Comparison of ENCODE assay signal across 15 mouse cellular contexts in genomic region chr9:98535763-98536162, GRCm38 (mm10). TPM values are rescaled to one million over a fixed set of nuclear protein-coding genes. Genes with fewer than 3 reads are reported as not detected.
DNase-seq lines count a peak whose midpoint lies in the region; ATAC-seq and TF ChIP-seq lines count a peak whose summit lies in the region.
"Had no signal": no experiment of that assay in that cellular context is flagged by ENCODE, and none has a peak within 500 bp of the region (broad histone marks: within the 10 kb centered on the region; RNA-seq: fewer than 3 reads in every experiment).

No protein-coding gene starts in this region.

- H3K4me2 ChIP-seq in forebrain, postnatal 0 days (ENCODE audit: low read depth), result no peak overlapping the region
- no peak overlapping the region for H3K4me2 ChIP-seq in forebrain, embryonic 14.5 days (ENCODE audit: low read length)
- H3K4me2 ChIP-seq in liver, postnatal 0 days (ENCODE audit: low read depth, low read length), result no peak overlapping the region
- H3K4me2 ChIP-seq in liver, embryonic 11.5 days, result no peak overlapping the region
- H3K4me2 ChIP-seq in heart, embryonic 12.5 days, result no peak overlapping the region
- H3K4me2 ChIP-seq: hindbrain, embryonic 13.5 days had no signal

- H3K27ac ChIP-seq in forebrain, postnatal 0 days (ENCODE audit: low read depth, low read length), result no peak overlapping the region
- no peak overlapping the region for H3K27ac ChIP-seq in forebrain, embryonic 14.5 days (ENCODE audit: low read depth, low read length)
- H3K27ac ChIP-seq in liver, postnatal 0 days (ENCODE audit: low read depth), result no peak overlapping the region
- H3K27ac ChIP-seq in liver, embryonic 11.5 days (ENCODE audit: low read depth, low read length), result no peak overlapping the region
- no peak overlapping the region for H3K27ac ChIP-seq in ES-Bruce4 (ENCODE audit: insufficient read depth, low read length)
- H3K27ac ChIP-seq in heart, embryonic 12.5 days (ENCODE audit: poor library complexity, severe bottlenecking), result no peak overlapping the region
- H3K27ac ChIP-seq: heart, embryonic 10.5 days; hindbrain, embryonic 13.5 days had no signal

- no peaks in the 10 kb centered on the region for H3K9me3 ChIP-seq in forebrain, postnatal 0 days (ENCODE audit: low read length)
- 0 out of 2 replicates have a peak, but pooled peaks cover 2% of the 10 kb centered on the region for H3K9me3 ChIP-seq in forebrain, embryonic 14.5 days (replicated peaks; ENCODE audit: control insufficient read depth, low read length)
- H3K9me3 ChIP-seq in liver, postnatal 0 days (ENCODE audit: low read length), result no peaks in the 10 kb centered on the region
- no peaks in the 10 kb centered on the region for H3K9me3 ChIP-seq in liver, embryonic 11.5 days (ENCODE audit: control insufficient read depth, low read length)
- H3K9me3 ChIP-seq in ES-Bruce4 (replicated peaks; ENCODE audit: control insufficient read depth, insufficient read depth, low read length, poor library complexity, severe bottlenecking), result peaks cover 7% of the 10 kb centered on the region; the same call in 1 of the 2 replicates
- no peaks in the 10 kb centered on the region for H3K9me3 ChIP-seq in heart, embryonic 12.5 days (replicated peaks)
- H3K9me3 ChIP-seq: heart, embryonic 10.5 days; hindbrain, embryonic 13.5 days had no signal

- ATAC-seq in forebrain, postnatal 0 days, result no peak
- no peak for ATAC-seq in forebrain, embryonic 14.5 days
- ATAC-seq in liver, postnatal 0 days, result no peak
- ATAC-seq in liver, embryonic 11.5 days (replicated peaks; ENCODE audit: low FRiP score), result no peak
- no peak for ATAC-seq in heart, embryonic 12.5 days (ENCODE audit: insufficient number of reproducible peaks, low FRiP score)

- H3K9ac ChIP-seq in forebrain, postnatal 0 days, result no peak overlapping the region
- no peak overlapping the region for H3K9ac ChIP-seq in forebrain, embryonic 14.5 days (ENCODE audit: low read length)
- H3K9ac ChIP-seq in liver, postnatal 0 days (replicated peaks), result no peak overlapping the region
- no peak overlapping the region for H3K9ac ChIP-seq in liver, embryonic 11.5 days (ENCODE audit: low read depth, low read length)
- no peak overlapping the region for H3K9ac ChIP-seq in ES-Bruce4 (ENCODE audit: low read depth, poor library complexity, severe bottlenecking)
- H3K9ac ChIP-seq in heart, embryonic 12.5 days, result no peak overlapping the region
- H3K9ac ChIP-seq: hindbrain, embryonic 13.5 days had no signal

- TF ChIP-seq CTCF in forebrain, postnatal 0 days (IDR thresholded peaks at IDR 0.05; ENCODE audit: low read depth), result peak; percentile 45
- peak; percentile 52 for TF ChIP-seq CTCF in liver, postnatal 0 days (IDR thresholded peaks at IDR 0.05; ENCODE audit: low read depth)
- peak; percentile 35 for TF ChIP-seq CTCF in ES-Bruce4 (IDR thresholded peaks at IDR 0.05; ENCODE audit: low read depth, low read length)

- H3K4me3 ChIP-seq in forebrain, postnatal 0 days (ENCODE audit: low read depth, low read length), result no peak overlapping the region
- no peak overlapping the region for H3K4me3 ChIP-seq in forebrain, embryonic 14.5 days (ENCODE audit: low read depth, low read length)
- H3K4me3 ChIP-seq in liver, postnatal 0 days (ENCODE audit: low read depth, low read length), result no peak overlapping the region
- H3K4me3 ChIP-seq in liver, embryonic 11.5 days (ENCODE audit: low read depth, low read length), result no peak overlapping the region
- H3K4me3 ChIP-seq in ES-Bruce4 (ENCODE audit: low read depth, low read length), result no peak overlapping the region
- H3K4me3 ChIP-seq in heart, embryonic 12.5 days, result no peak overlapping the region
- H3K4me3 ChIP-seq: heart, embryonic 10.5 days; hindbrain, embryonic 13.5 days; megakaryocyte, embryonic 14.5 days had no signal

- no peak for TF ChIP-seq EP300 in liver, postnatal 0 days (IDR thresholded peaks at IDR 0.05; ENCODE audit: low read depth)
- TF ChIP-seq EP300 in ES-Bruce4 (IDR thresholded peaks at IDR 0.05; ENCODE audit: insufficient read depth, low read depth, low read length), result no peak

- no peaks in the 10 kb centered on the region for H3K36me3 ChIP-seq in forebrain, postnatal 0 days (ENCODE audit: insufficient read depth)
- no peaks in the 10 kb centered on the region for H3K36me3 ChIP-seq in forebrain, embryonic 14.5 days (ENCODE audit: control insufficient read depth, insufficient read depth, low read length)
- no peaks in the 10 kb centered on the region for H3K36me3 ChIP-seq in liver, postnatal 0 days (replicated peaks; ENCODE audit: insufficient read depth, low read length)
- no peaks in the 10 kb centered on the region for H3K36me3 ChIP-seq in liver, embryonic 11.5 days (ENCODE audit: control insufficient read depth, insufficient read depth, low read length)
- no peaks in the 10 kb centered on the region for H3K36me3 ChIP-seq in ES-Bruce4 (ENCODE audit: control insufficient read depth, insufficient read depth, low read length, poor library complexity, severe bottlenecking)
- no peaks in the 10 kb centered on the region for H3K36me3 ChIP-seq in heart, embryonic 12.5 days
- H3K36me3 ChIP-seq: heart, embryonic 10.5 days; hindbrain, embryonic 13.5 days had no signal

- 0 out of 2 replicates have a peak, but pooled peaks cover 3% of the 10 kb centered on the region for H3K4me1 ChIP-seq in forebrain, postnatal 0 days (ENCODE audit: insufficient read depth)
- H3K4me1 ChIP-seq in forebrain, embryonic 14.5 days (ENCODE audit: control insufficient read depth, insufficient read depth, low read length), result no peaks in the 10 kb centered on the region
- H3K4me1 ChIP-seq in liver, postnatal 0 days (ENCODE audit: insufficient read depth), result peaks cover 3% of the 10 kb centered on the region; the same call in 1 of the 2 replicates
- no peaks in the 10 kb centered on the region for H3K4me1 ChIP-seq in liver, embryonic 11.5 days (replicated peaks; ENCODE audit: control insufficient read depth, insufficient read depth, low read length)
- no peaks in the 10 kb centered on the region for H3K4me1 ChIP-seq in ES-Bruce4 (ENCODE audit: control insufficient read depth, insufficient read depth, low read length)
- no peaks in the 10 kb centered on the region for H3K4me1 ChIP-seq in heart, embryonic 12.5 days (replicated peaks)
- H3K4me1 ChIP-seq: heart, embryonic 10.5 days had no signal

- H3K27me3 ChIP-seq in forebrain, postnatal 0 days (ENCODE audit: insufficient read depth, low read length), result no peaks in the 10 kb centered on the region
- no peaks in the 10 kb centered on the region for H3K27me3 ChIP-seq in forebrain, embryonic 14.5 days (replicated peaks; ENCODE audit: control insufficient read depth, insufficient read depth, low read length)
- no peaks in the 10 kb centered on the region for H3K27me3 ChIP-seq in liver, postnatal 0 days (ENCODE audit: insufficient read depth, low read length)
- H3K27me3 ChIP-seq in liver, embryonic 11.5 days (replicated peaks; ENCODE audit: control insufficient read depth, insufficient read depth, low read length), result no peaks in the 10 kb centered on the region
- no peaks in the 10 kb centered on the region for H3K27me3 ChIP-seq in ES-Bruce4 (ENCODE audit: control insufficient read depth, insufficient read depth, low read length, poor library complexity, severe bottlenecking)
- 0 out of 2 replicates have a peak, but pooled peaks cover 4% of the 10 kb centered on the region for H3K27me3 ChIP-seq in heart, embryonic 12.5 days (replicated peaks)

- DNase-seq in forebrain, postnatal 0 days, result no peak
- DNase-seq in forebrain, embryonic 14.5 days (ENCODE audit: low spot score), result no peak
- no peak for DNase-seq in liver, postnatal 0 days
- DNase-seq in liver, embryonic 11.5 days (ENCODE audit: low spot score), result no peak
- DNase-seq in forelimb bud, embryonic 11.5 days (ENCODE audit: low read depth, low spot score), result peak; percentile 3
- DNase-seq in urinary bladder, postnatal 4 days (ENCODE audit: low spot score in 2 of 2), result no peak
- DNase-seq: adrenal gland, adult 8-10 months; thymus, postnatal 25 days had no signal

- TF ChIP-seq POLR2A in ES-Bruce4 (IDR thresholded peaks at IDR 0.05; ENCODE audit: insufficient read depth, low read length), result no peak

RNA-seq across cellular contexts. Expression of gene Copb2, which starts 27.8 kb away (rescaled TPM):
- 96.3 and 116 TPM in 2 replicates for total RNA-seq in forebrain, postnatal 0 days (2014; rRNA removed)
- 109 TPM in 2 replicates for polyA plus RNA-seq in forebrain, postnatal 0 days (2015; fragmentation: Nextera tagmentation; extraction: Ambion mirVana)
- 150 and 151 TPM in 2 replicates for polyA plus RNA-seq in forebrain, embryonic 14.5 days (2014; fragmentation: Nextera tagmentation; extraction: Ambion mirVana)
- polyA plus RNA-seq in liver, postnatal 0 days (2015; fragmentation: Nextera tagmentation; extraction: Ambion mirVana), result 66.0 and 70.7 TPM in 2 replicates
- 134 and 157 TPM in 2 replicates for polyA plus RNA-seq in liver, embryonic 11.5 days (2014; fragmentation: Nextera tagmentation; extraction: Ambion mirVana)
- 140 and 146 TPM in 2 replicates for polyA plus RNA-seq in ES-Bruce4 (2011; ENCODE audit: insufficient read depth, insufficient read length, low read depth, missing spikeins)
- polyA plus RNA-seq in heart, embryonic 12.5 days (2016; fragmentation: Nextera tagmentation; extraction: Ambion mirVana), result 153 and 159 TPM in 2 replicates

RNA-seq across cellular contexts. Expression of gene Rbp2, which starts 49.8 kb away (rescaled TPM):
- 0.76 TPM in 1 of 2 replicates, not detected in the other for total RNA-seq in forebrain, postnatal 0 days (2014; rRNA removed)
- polyA plus RNA-seq in forebrain, postnatal 0 days (2015; fragmentation: Nextera tagmentation; extraction: Ambion mirVana), result 0.48 and 0.67 TPM in 2 replicates
- 0.37 and 0.47 TPM in 2 replicates for polyA plus RNA-seq in forebrain, embryonic 14.5 days (2014; fragmentation: Nextera tagmentation; extraction: Ambion mirVana)
- 85.5 and 94.5 TPM in 2 replicates for polyA plus RNA-seq in liver, postnatal 0 days (2015; fragmentation: Nextera tagmentation; extraction: Ambion mirVana)
- 1.9 and 2.9 TPM in 2 replicates for polyA plus RNA-seq in liver, embryonic 11.5 days (2014; fragmentation: Nextera tagmentation; extraction: Ambion mirVana)
- polyA plus RNA-seq in ES-Bruce4 (2011; ENCODE audit: insufficient read depth, insufficient read length, low read depth, missing spikeins), result not detected in 2 replicates
- 0.31 and 0.33 TPM in 2 replicates for polyA plus RNA-seq in heart, embryonic 12.5 days (2016; fragmentation: Nextera tagmentation; extraction: Ambion mirVana)
- total RNA-seq: adrenal gland, adult 8-10 months; layer of hippocampus, postnatal 25 days had no signal
- polyA plus RNA-seq: cortical plate, adult 2 months had no signal

Comparison
In these comparisons a context has a peak if more than half of its experiments do, and no peak if none do; other contexts are left out.
1. RNA of gene Rbp2, which starts 49.8 kb away (polyA plus RNA-seq): 85.5 to 94.5 TPM in liver, postnatal 0 days; 1.9 to 2.9 TPM in liver, embryonic 11.5 days, 0.48 to 0.67 TPM in forebrain, postnatal 0 days, 0.37 to 0.47 TPM in forebrain, embryonic 14.5 days, 0.31 to 0.33 TPM in heart, embryonic 12.5 days and not detected in ES-Bruce4; every median in the first group is over 10 times any median in the second.
2. Peak in every context shown above with its lines, with median percentiles within 50 percentile points of each other: CTCF ChIP-seq.